Mouse (Mus musculus): ENCODE results near the gene Vdr.
A peak's percentile ranks its signal among the peaks of the same experiment; 100 is the strongest.

Vdr gene

DNA sequence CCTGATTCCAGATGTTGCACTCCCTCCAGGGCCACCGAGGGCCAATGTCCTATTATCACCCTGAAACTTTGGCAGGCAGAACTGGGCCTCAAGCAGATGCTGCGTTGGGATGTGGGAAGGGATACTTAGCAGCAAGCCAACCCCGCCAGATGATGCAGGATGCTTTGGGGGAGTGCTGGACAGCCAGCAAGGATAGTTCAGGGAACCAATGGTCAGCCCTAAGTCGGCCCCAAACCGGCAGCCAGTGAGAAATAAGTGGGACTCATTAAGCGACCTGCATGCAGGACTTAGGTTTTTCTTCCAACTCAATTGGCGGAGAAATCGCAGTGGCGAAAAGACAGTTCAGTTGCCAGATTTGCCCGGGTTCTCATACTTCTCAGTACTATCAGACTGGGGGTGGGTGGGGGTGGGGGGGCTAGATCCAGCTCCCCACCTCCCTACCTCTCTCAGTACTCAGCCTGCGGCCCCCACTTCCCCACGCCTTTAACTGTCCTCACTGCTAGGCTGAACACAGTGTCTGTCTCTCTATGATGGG lies 80.1 kb downstream of the Vdr start:
- no peak for DNase-seq (ENCODE audit: low spot score in 2 of 2)

DNA sequence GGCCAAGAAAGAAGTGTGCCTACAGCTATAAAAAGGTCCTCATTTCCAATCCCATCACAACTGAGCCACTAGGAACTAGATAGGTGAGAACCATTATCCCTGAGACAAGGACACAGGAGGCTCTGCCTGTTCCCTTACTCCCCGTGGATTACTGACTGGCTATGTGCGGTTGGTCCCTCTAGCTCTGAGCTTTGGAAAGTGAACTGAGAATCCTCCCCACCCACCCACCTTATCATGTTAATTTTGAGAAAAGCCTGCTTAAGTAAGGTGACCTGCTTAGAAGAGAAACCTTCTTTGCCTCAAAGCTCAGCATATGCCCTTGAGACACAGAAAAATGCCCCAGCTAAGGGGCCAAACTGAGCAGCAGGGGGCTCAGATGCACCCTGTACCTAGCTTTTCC lies 81.0 kb downstream of the Vdr start:
- DNase-seq (ENCODE audit: low spot score in 2 of 2): no peak

- DNase-seq (ENCODE audit: low spot score in 2 of 2): peak in 1 of 2 experiments; percentile 59
These were observed 81.5 kb downstream of the Vdr start for GRCm38 (mm10) chr15:97828901-97829338.

GRCm38 (mm10) chr15:97828221-97828842 lies 82.1 kb downstream of the Vdr start:
- DNase-seq (ENCODE audit: low spot score in 2 of 2): no peak

DNA sequence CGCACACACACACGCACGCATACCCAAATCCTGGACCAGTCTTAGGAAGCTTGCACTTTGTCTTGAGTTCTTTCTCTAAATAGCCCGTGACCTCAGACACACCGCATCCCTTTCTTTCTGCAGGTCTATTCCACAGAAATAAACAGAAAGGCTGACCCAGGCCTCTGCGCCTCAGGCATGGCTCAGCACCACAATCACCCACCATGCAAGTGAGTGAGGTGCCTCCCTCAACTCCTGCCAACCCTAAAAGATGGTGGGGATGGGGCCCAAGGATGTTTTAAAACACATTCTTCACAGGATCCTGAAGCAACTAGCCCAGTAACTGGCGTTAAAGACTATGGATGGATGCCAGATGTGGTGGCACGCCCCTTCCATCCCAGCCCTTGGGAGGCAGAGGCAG lies 83.0 kb downstream of the Vdr start:
- no peak for DNase-seq (ENCODE audit: low spot score in 2 of 2)

- DNase-seq (ENCODE audit: low spot score in 2 of 2): no peak
These were observed 83.7 kb downstream of the Vdr start for GRCm38 (mm10) chr15:97826588-97827261.

GRCm38 (mm10) chr15:97825941-97826587 lies 84.4 kb downstream of the Vdr start:
- DNase-seq (ENCODE audit: low spot score in 2 of 2): no peak

DNA sequence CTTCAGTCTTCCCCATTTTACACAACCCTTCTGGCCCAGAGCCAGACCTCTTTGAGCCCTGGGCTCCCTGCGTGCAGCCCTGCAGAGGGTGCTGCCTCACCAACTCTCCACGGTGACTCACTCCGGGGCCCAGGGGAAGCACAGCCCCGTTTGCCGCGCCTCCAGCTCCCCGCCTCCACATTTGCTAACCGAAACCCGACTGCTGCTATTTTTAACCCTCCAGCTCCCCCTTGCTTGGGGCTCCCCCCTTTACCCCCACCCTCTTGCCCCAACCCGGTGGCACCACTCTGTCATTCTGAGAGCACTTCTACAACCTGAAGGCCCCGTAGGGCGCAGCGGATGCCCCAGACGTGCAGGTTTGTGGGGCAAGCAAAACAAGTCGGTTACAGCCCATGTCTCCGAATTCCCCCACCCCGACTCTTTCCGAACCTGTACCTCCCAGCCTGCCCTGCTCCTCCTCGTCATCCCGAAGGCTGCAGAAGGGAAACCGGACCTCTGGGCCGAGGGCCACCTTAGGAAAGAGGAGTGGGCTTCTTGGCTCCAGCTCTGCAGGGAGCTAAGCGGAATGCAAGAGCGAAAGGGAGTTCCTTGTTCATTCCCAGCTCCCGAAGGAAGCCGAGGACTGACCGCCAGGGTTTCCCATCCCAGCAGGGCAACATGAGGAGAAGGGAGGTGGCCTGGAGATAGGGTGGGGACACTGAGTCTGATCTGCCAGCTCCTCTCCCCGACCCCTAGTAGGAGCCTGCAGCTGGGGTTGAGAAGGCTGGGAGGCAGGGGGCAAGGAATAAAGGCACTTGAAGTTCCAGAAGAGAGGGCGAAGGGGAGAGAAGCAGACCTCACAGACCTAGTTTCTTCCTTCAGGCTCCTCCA lies 85.1 kb downstream of the Vdr start:
- peak; percentile 92 to 95 for DNase-seq (ENCODE audit: low spot score in 2 of 2)

GRCm38 (mm10) chr15:97824042-97824441 lies 86.4 kb downstream of the Vdr start:
- DNase-seq (ENCODE audit: low spot score in 2 of 2): no peak

- no peak for DNase-seq (ENCODE audit: low spot score in 2 of 2)
These were observed 87.0 kb downstream of the Vdr start for GRCm38 (mm10) chr15:97823479-97823878.

DNA sequence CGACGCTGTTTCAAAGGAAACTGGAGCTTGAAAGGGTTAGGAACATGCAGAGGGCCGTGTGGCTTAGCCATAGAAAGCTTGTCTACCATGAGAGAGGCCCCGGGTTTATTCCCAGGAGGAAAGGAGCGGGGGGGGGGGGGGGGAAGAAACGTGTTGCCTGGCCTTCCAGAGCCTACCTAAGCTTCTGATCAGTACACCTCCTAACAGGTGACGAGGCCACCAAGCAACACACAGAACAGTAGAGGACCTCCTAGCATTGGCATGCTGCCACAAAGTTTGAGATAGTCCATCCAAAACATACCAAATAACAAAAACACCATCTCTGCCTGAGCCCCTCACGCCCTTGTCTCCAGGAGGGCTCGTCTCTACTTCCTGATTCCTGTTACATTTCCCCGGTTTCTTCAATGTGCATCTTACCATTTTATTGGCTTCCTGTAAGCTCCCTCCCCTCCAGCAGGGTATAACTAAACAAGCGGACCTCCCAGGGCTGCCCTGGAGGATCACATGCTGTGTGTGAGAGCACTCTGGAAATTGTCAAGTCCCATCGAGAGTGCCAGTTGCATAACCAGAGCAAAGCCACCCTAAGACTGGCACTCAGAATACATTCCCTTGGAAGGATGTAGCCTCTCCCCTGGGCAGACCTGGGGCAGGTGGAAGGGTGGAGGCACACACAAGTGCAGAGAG lies 87.7 kb downstream of the Vdr start:
- DNase-seq (ENCODE audit: low spot score in 2 of 2): no peak

- peak; percentile 65 to 67 for DNase-seq (ENCODE audit: low spot score in 2 of 2)
These were observed 88.5 kb downstream of the Vdr start for GRCm38 (mm10) chr15:97821983-97822363.

DNA sequence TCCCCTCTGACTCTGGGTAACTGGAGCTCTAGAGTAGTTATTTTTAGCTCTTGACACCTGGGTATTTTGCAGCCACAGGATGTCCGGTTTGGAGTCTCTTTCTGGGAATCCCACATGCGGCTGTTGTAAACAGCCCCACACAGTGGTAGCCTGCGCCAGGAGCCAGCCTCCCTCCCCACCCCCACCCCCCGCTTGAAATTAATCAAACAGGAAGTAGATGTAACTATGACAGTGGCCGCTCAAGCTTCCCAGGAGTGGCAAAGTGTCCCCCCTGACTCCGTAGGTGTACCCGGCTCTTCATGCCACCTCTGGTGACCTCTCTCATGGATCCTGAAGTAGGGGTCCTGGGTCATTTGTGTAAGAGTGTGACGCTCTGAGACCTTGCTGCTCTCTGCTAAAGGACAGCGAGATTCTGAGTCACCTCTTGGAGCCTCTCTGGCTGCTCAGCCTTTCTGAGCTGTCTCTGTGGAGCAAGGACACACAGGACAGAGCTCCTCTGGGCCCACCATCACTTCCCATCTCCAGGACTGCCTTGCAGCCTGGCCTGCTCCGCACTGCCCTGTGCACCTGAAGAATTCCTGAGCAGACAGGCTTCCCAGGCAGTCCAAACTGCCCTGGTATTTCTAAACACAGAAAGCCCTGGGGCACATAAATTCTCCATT lies 89.0 kb downstream of the Vdr start:
- DNase-seq (ENCODE audit: low spot score in 2 of 2): no peak

- DNase-seq (ENCODE audit: low spot score in 2 of 2): no peak
These were observed 90.5 kb downstream of the Vdr start for GRCm38 (mm10) chr15:97819937-97820336.

- DNase-seq (ENCODE audit: low spot score in 2 of 2): no peak
These were observed 94.0 kb downstream of the Vdr start for GRCm38 (mm10) chr15:97816199-97816994.

DNA sequence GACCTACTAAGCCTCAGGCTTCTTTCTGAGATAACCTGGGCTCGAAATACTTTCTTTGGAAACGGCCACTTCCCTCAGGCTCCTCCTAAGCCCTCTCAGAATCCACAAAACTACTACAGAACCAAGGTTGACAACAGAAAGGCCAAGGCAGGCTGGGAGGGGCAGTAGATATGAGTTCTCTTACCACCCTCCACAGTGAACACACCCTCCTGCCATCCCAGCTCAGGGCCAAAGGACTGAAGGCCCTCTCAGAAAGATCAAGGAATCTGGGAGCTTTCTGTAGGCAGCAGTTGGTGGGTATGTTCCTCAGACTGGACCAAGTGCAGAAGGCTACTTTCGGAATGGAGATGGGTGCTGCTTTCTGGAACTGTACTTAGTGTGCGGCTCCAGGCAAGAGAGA lies 95.2 kb downstream of the Vdr start:
- no peak for DNase-seq (ENCODE audit: low spot score in 2 of 2)

DNA sequence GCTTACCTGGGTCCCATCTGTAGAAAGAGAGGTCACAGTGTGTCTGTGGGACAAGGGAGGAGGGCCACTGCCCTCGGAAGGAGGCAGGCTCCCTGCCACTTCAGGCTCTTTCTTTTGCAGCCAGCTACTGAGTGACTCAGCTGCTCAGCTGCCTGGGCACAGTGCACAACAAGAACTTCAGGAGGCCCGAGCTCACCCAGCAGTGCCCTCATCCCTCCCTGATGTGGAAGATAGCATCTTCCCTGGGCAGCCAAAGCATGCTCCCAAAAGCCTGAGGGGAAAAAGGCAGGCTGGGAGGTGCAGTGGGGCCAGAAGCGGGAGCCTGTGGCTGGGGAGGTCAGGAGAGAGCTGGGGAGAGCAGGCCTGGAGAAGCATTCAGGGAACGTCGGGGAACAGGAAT lies 95.7 kb downstream of the Vdr start:
- DNase-seq (ENCODE audit: low spot score in 2 of 2): no peak

DNA sequence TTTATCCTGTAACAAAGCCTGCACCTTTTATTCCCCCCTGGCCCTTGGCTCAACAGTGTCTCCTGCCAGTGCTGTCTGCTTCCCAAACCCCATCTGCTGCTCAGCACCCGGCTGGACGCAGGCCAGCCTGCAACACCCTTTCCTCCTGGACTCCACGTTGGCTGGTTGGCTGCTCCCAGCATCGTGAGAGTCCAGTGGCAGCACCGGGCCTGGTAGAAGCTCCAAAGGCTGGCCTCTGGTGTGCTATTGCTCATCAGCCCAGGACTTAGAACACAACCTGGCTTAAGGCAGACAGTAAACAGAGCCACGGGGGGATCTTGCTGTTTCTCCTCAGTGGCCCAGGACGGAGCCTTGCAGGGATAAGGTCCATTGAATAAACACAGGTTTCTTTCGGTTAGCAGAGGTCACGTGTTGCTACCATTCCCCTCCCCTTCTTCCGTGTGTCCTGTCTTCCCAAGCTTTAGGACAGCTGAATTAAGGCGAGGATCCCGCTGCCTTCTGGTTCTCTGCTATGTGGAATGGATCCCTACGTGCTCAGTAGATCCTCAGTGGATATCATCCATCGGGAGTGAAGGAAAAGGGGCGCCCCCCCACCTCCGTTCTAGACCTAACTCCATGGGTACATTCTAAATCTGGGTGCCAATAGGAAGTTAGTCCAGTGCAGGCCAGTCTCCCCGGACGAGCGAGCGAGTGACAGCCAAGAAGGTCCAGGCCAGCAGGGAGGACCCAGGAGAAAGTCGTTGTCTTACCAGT lies 96.8 kb downstream of the Vdr start:
- DNase-seq (ENCODE audit: low spot score in 2 of 2): no peak

DNA sequence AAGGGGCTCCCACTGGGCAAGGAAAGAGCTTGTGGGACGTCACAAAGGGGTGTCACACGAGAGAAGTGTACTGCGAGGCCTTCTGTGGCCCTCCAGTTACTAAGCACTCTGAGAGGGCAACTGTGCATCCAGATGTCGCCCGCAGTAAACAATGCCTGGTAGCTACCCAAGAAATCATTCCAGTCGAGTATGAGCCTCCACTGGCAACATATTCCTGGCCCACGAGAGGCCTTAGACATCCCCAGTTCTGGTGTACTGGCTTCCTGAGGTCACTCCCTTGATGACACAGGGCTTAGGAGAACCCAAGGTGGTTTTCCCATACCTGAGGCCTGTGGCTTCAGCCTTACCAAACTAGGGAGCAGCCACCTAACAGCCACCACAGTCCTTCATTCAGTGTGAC lies 97.6 kb downstream of the Vdr start:
- DNase-seq (ENCODE audit: low spot score in 2 of 2): no peak
